Mouse (Mus musculus) embryonic facial prominence, embryonic 14.5 days (tissue): ENCODE measurements around the gene Tcte1. TPM values are rescaled to one million over a fixed set of nuclear protein-coding genes. Genes with fewer than 3 reads are reported as not detected.

ENCODE experiments used
- ATAC-seq: fragments of 200-750 bp; cut with Nextera tagmentation; 2 replicates; pipeline ENCODE4 v1.8.0; 2017; ENCODE audit warnings: low read depth, moderate number of reproducible peaks, moderate TSS enrichment
- DNase-seq: peaks from one replicate; pipeline ENCODE4 v3.0.0-alpha.2; 2015; ENCODE audit warnings: low spot score
- H3K27ac ChIP-seq: fragments of 300-500 bp; sonication (generic); replicated peaks from 2 replicates; pipeline ENCODE4 v1.5.1; 2014; ENCODE audit warnings: low read depth, mild to moderate bottlenecking, low read length, moderate library complexity
- H3K27me3 ChIP-seq: fragments of 300-500 bp; sonication (generic); replicated peaks from 2 replicates; pipeline ENCODE4 v1.6.1; 2014; ENCODE audit warnings: low read length; ENCODE audit not compliant: control insufficient read depth, insufficient read depth
- H3K36me3 ChIP-seq: fragments of 300-500 bp; sonication (generic); 2 replicates; pipeline ENCODE4 v1.6.1; 2014; ENCODE audit warnings: low read length, mixed read lengths; ENCODE audit not compliant: control insufficient read depth, insufficient read depth
- H3K4me1 ChIP-seq: fragments of 300-500 bp; sonication (generic); 2 replicates; pipeline ENCODE4 v1.6.1; 2014; ENCODE audit warnings: antibody characterized with exemption, low read length; ENCODE audit not compliant: control insufficient read depth, insufficient read depth
- H3K4me2 ChIP-seq: fragments of 300-500 bp; sonication (generic); 2 replicates; pipeline ENCODE4 v1.6.1; 2014; ENCODE audit warnings: low read depth, mild to moderate bottlenecking, low read length, moderate library complexity, mixed read lengths
- H3K4me3 ChIP-seq: fragments of 300-500 bp; sonication (generic); 2 replicates; pipeline ENCODE4 v1.5.1; 2014; ENCODE audit warnings: low read depth, mild to moderate bottlenecking, low read length
- H3K9ac ChIP-seq: fragments of 300-500 bp; sonication (generic); 2 replicates; pipeline ENCODE4 v1.6.1; 2014; ENCODE audit warnings: low read depth, mild to moderate bottlenecking, low read length, moderate library complexity, mixed read lengths
- H3K9me3 ChIP-seq: fragments of 300-500 bp; sonication (generic); 2 replicates; pipeline ENCODE4 v1.6.1; 2016; ENCODE audit warnings: low read length; ENCODE audit not compliant: control insufficient read depth
- WGBS: fragments of 180-500 bp; shearing (Covaris S2); extraction: QIAGEN DNeasy Blood & Tissue Kit; methylation state at CpG from one replicate; pipeline ENCODE4 v1.1.7; 2014; 5-methylcytosine and 5-hydroxymethylcytosine counted together
- polyA plus RNA-seq: library from polyadenylated mRNA; unstranded; fragments of >200 nt; fragmentation: Nextera tagmentation; extraction: Ambion mirVana; gene quantifications from 2 replicates; pipeline ENCODE4 v1.2.1, GENCODE M21; 2014

Tcte1 gene
- polyA plus RNA-seq, 1 experiment from 2014 or later: 2.7 TPM

- H3K4me3 ChIP-seq: no peak overlapping the region
- H3K4me1 ChIP-seq: no peaks in the 10 kb centered on the region
- ATAC-seq: no peak
- H3K27me3 ChIP-seq: no peaks in the 10 kb centered on the region
- no peak for DNase-seq
- H3K27ac ChIP-seq: no peak overlapping the region
- no peaks in the 10 kb centered on the region for H3K9me3 ChIP-seq
- no peaks in the 10 kb centered on the region for H3K36me3 ChIP-seq
- H3K9ac ChIP-seq: no peak overlapping the region
- H3K4me2 ChIP-seq: no peak overlapping the region
- WGBS: 79% methylated on average over 23 of the region's 23 CpGs
These were observed 34.6 kb upstream of the Tcte1 start for GRCm38 (mm10) chr17:45488321-45489254.

- WGBS: 80% methylated on average over 6 of the region's 6 CpGs
- no peak for DNase-seq
These were observed 33.5 kb upstream of the Tcte1 start for GRCm38 (mm10) chr17:45489736-45490135.

GRCm38 (mm10) chr17:45490532-45491154 lies 32.6 kb upstream of the Tcte1 start:
- no peak for ATAC-seq
- WGBS: 69% methylated on average over 13 of the region's 13 CpGs
- H3K27ac ChIP-seq: no peak overlapping the region

More at GRCm38 (mm10) chr17:45489736-45490135, 33.5 kb upstream of the Tcte1 start:
- H3K4me1 ChIP-seq: no peaks in the 10 kb centered on the region
- no peak for ATAC-seq
- no peak overlapping the region for H3K9ac ChIP-seq
- no peak overlapping the region for H3K4me3 ChIP-seq
- H3K9me3 ChIP-seq: no peaks in the 10 kb centered on the region
- H3K27me3 ChIP-seq: no peaks in the 10 kb centered on the region
- no peaks in the 10 kb centered on the region for H3K36me3 ChIP-seq
- no peak overlapping the region for H3K27ac ChIP-seq
- H3K4me2 ChIP-seq: no peak overlapping the region

GRCm38 (mm10) chr17:45495398-45495797 lies 27.8 kb upstream of the Tcte1 start:
- ATAC-seq (no peak), DNase-seq (no peak)
- Histone ChIP-seq H3K36me3 (no peaks in the 10 kb centered on the region), H3K4me1 (no peaks in the 10 kb centered on the region), H3K27ac (no peak overlapping the region), H3K27me3 (no peaks in the 10 kb centered on the region), H3K9ac (no peak overlapping the region), H3K4me2 (no peak overlapping the region), H3K4me3 (no peak overlapping the region), H3K9me3 (no peaks in the 10 kb centered on the region)
- 78% methylated on average over 11 of the region's 11 CpGs for WGBS

More at GRCm38 (mm10) chr17:45490532-45491154, 32.6 kb upstream of the Tcte1 start:
- no peak for DNase-seq
- no peaks in the 10 kb centered on the region for H3K9me3 ChIP-seq
- H3K36me3 ChIP-seq: no peaks in the 10 kb centered on the region
- no peaks in the 10 kb centered on the region for H3K4me1 ChIP-seq
- H3K9ac ChIP-seq: no peak overlapping the region
- no peak overlapping the region for H3K4me3 ChIP-seq
- H3K27me3 ChIP-seq: no peaks in the 10 kb centered on the region
- H3K4me2 ChIP-seq: no peak overlapping the region

GRCm38 (mm10) chr17:45498397-45498796 lies 24.8 kb upstream of the Tcte1 start:
- no peak overlapping the region for H3K9ac ChIP-seq

GRCm38 (mm10) chr17:45499516-45499915 lies 23.7 kb upstream of the Tcte1 start:
- Histone ChIP-seq H3K9me3 (no peaks in the 10 kb centered on the region), H3K27ac (no peak overlapping the region), H3K4me2 (no peak overlapping the region), H3K4me1 (no peaks in the 10 kb centered on the region), H3K36me3 (no peaks in the 10 kb centered on the region), H3K9ac (no peak overlapping the region), H3K4me3 (no peak overlapping the region), H3K27me3 (no peaks in the 10 kb centered on the region)
- WGBS: 47% methylated on average over 2 of the region's 2 CpGs
- DNase-seq: no peak
- no peak for ATAC-seq

More at GRCm38 (mm10) chr17:45498397-45498796, 24.8 kb upstream of the Tcte1 start:
- H3K27me3 ChIP-seq: no peaks in the 10 kb centered on the region
- no peak for DNase-seq
- H3K36me3 ChIP-seq: no peaks in the 10 kb centered on the region
- no peak overlapping the region for H3K27ac ChIP-seq
- no peak overlapping the region for H3K4me3 ChIP-seq
- 82% methylated on average over 13 of the region's 13 CpGs for WGBS
- H3K4me2 ChIP-seq: no peak overlapping the region
- no peak for ATAC-seq
- no peaks in the 10 kb centered on the region for H3K9me3 ChIP-seq
- H3K4me1 ChIP-seq: no peaks in the 10 kb centered on the region

- ATAC-seq (no peak), DNase-seq (no peak)
- H3K27ac ChIP-seq: no peak overlapping the region
- H3K4me2 ChIP-seq: no peak overlapping the region
- no peaks in the 10 kb centered on the region for H3K4me1 ChIP-seq
- H3K4me3 ChIP-seq: no peak overlapping the region
- H3K36me3 ChIP-seq: no peaks in the 10 kb centered on the region
- no peaks in the 10 kb centered on the region for H3K9me3 ChIP-seq
- no peak overlapping the region for H3K9ac ChIP-seq
- no peaks in the 10 kb centered on the region for H3K27me3 ChIP-seq
- 34% methylated on average over 4 of the region's 4 CpGs for WGBS
These were observed 22.3 kb upstream of the Tcte1 start for GRCm38 (mm10) chr17:45500981-45501380.

GRCm38 (mm10) chr17:45502324-45502723 lies 20.9 kb upstream of the Tcte1 start:
- H3K9ac ChIP-seq: no peak overlapping the region
- H3K36me3 ChIP-seq: no peaks in the 10 kb centered on the region
- H3K27me3 ChIP-seq: no peaks in the 10 kb centered on the region
- 51% methylated on average over 4 of the region's 4 CpGs for WGBS
- H3K4me2 ChIP-seq: no peak overlapping the region
- no peak overlapping the region for H3K4me3 ChIP-seq
- H3K27ac ChIP-seq: no peak overlapping the region
- ATAC-seq: no peak
- H3K4me1 ChIP-seq: peaks cover 2% of the 10 kb centered on the region; the same call in 1 of the 2 replicates
- no peak for DNase-seq
- no peaks in the 10 kb centered on the region for H3K9me3 ChIP-seq
